Mouse (Mus musculus): ENCODE results near the gene Stx2. TPM values are rescaled to one million over a fixed set of nuclear protein-coding genes. Genes with fewer than 3 reads are reported as not detected.
"Not testable (repeated sequence)": the region's sequence is repeated elsewhere in the genome, so short reads cannot be mapped to it uniquely, and the experiment has no call there.

Stx2 gene
- polyA plus RNA-seq, 1 experiment from 2014 or later, result 25.7 TPM

- H3K27ac ChIP-seq; H3K4me1 ChIP-seq; ATAC-seq (ENCODE audit: low FRiP score); H3K9me3 ChIP-seq; H3K4me3 ChIP-seq (replicated peaks); H3K36me3 ChIP-seq (replicated peaks); H3K4me2 ChIP-seq; H3K9ac ChIP-seq; H3K27me3 ChIP-seq: not testable (repeated sequence)
- WGBS, result 75% methylated on average over 1 of the region's 1 CpGs
These were observed 30.9 kb downstream of the Stx2 start for GRCm38 (mm10) chr5:128977466-128977865.

DNA sequence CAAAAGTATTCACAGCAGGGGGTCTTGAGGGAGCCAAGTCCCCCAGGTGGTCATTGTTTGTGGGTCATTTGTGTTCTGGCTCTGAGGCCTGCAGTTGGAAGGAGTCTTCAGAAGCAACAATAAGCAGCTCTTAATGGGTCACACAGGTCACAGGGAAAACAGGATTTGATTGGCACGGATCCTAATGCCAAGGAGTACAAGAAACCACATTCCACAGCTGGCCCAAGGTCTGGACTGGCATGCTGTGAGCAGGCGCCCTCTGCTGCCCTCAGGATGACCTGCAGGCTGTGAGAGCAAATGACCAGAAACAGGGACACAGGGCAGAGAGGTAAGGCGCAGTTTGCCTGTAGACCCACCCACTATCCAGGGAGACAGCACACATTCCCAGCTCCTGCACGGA is 32.1 kb downstream of the Stx2 start:
- no peak overlapping the region for H3K4me2 ChIP-seq
- no peak overlapping the region for H3K4me3 ChIP-seq (replicated peaks)
- H3K4me1 ChIP-seq, result peaks cover 6% of the 10 kb centered on the region; the same call in 1 of the 2 replicates
- H3K9ac ChIP-seq, result no peak overlapping the region
- no peaks in the 10 kb centered on the region for H3K36me3 ChIP-seq (replicated peaks)
- H3K27ac ChIP-seq, result no peak overlapping the region
- WGBS, result 12% methylated on average over 4 of the region's 4 CpGs
- H3K9me3 ChIP-seq, result no peaks in the 10 kb centered on the region
- 0 out of 2 replicates have a peak, but pooled peaks have one; percentile 49 for ATAC-seq (ENCODE audit: low FRiP score)
- H3K27me3 ChIP-seq, result 0 out of 2 replicates have a peak, but pooled peaks cover 4% of the 10 kb centered on the region

- peak overlapping the region; percentile 21; the same call in 1 of the 2 replicates for H3K4me2 ChIP-seq
- no peaks in the 10 kb centered on the region for H3K36me3 ChIP-seq (replicated peaks)
- no peak overlapping the region for H3K27ac ChIP-seq
- WGBS, result 20% methylated on average over 14 of the region's 14 CpGs
- peaks cover 6% of the 10 kb centered on the region; the same call in 1 of the 2 replicates for H3K4me1 ChIP-seq
- no peak overlapping the region for H3K4me3 ChIP-seq (replicated peaks)
- H3K9ac ChIP-seq, result no peak overlapping the region
- no peak for ATAC-seq (ENCODE audit: low FRiP score)
- no peaks in the 10 kb centered on the region; the same call in 1 of the 2 replicates for H3K9me3 ChIP-seq
- H3K27me3 ChIP-seq, result 0 out of 2 replicates have a peak, but pooled peaks cover 4% of the 10 kb centered on the region
These were observed 37.1 kb downstream of the Stx2 start for GRCm38 (mm10) chr5:128971298-128971697.

DNA sequence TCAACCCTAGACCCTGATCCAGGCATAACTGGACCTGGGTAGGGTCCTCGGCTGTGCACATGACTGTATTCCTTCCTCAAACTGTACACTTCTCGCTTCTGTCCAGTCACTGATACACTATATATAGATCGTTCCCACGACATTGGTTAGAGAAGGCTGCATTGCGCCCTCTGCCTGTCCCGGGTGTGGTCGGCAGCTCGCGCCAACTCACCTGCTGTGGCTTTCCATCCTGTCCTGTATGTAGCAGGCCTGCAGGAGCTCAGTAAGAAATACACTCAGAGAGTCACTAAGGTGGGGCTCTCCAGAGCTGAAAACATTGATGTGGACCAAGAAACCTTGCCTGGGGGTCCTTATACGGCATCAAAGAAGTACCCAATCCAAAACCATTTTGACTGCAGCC is 37.5 kb downstream of the Stx2 start:
- Histone ChIP-seq H3K27me3 (0 out of 2 replicates have a peak, but pooled peaks cover 4% of the 10 kb centered on the region), H3K4me2 (peak overlapping the region; percentile 21; the same call in 1 of the 2 replicates), H3K4me1 (peaks cover 2% of the 10 kb centered on the region; the same call in 1 of the 2 replicates), H3K9ac (no peak overlapping the region), H3K4me3 (replicated peaks) (no peak overlapping the region), H3K36me3 (replicated peaks) (no peaks in the 10 kb centered on the region), H3K27ac (no peak overlapping the region), H3K9me3 (no peaks in the 10 kb centered on the region; the same call in 1 of the 2 replicates)
- WGBS, result 71% methylated on average over 10 of the region's 10 CpGs
- no peak for ATAC-seq (ENCODE audit: low FRiP score)

- Histone ChIP-seq H3K9ac (no peak overlapping the region), H3K27me3 (no peaks in the 10 kb centered on the region), H3K36me3 (replicated peaks) (no peaks in the 10 kb centered on the region), H3K4me2 (no peak overlapping the region), H3K4me1 (no peaks in the 10 kb centered on the region), H3K4me3 (replicated peaks) (no peak overlapping the region), H3K27ac (no peak overlapping the region), H3K9me3 (peaks cover 16% of the 10 kb centered on the region)
- WGBS, result 53% methylated on average over 4 of the region's 4 CpGs
- ATAC-seq (ENCODE audit: low FRiP score), result no peak
These were observed 44.0 kb downstream of the Stx2 start for GRCm38 (mm10) chr5:128964353-128964752.

- Histone ChIP-seq H3K9ac (no peak overlapping the region), H3K36me3 (replicated peaks) (no peaks in the 10 kb centered on the region), H3K4me2 (no peak overlapping the region), H3K27me3 (no peaks in the 10 kb centered on the region), H3K9me3 (peaks cover 22% of the 10 kb centered on the region), H3K4me3 (replicated peaks) (no peak overlapping the region), H3K27ac (no peak overlapping the region), H3K4me1 (no peaks in the 10 kb centered on the region; the same call in 1 of the 2 replicates)
- no peak for ATAC-seq (ENCODE audit: low FRiP score)
- 76% methylated on average over 3 of the region's 3 CpGs for WGBS
These were observed 49.5 kb downstream of the Stx2 start for GRCm38 (mm10) chr5:128958916-128959315.

GRCm38 (mm10) chr5:128954371-128954770 is 54.0 kb downstream of the Stx2 start:
- not testable (repeated sequence) for H3K27ac ChIP-seq; H3K36me3 ChIP-seq (replicated peaks); H3K4me2 ChIP-seq; H3K9ac ChIP-seq; H3K9me3 ChIP-seq; ATAC-seq (ENCODE audit: low FRiP score); H3K4me3 ChIP-seq (replicated peaks)
- WGBS, result 91% methylated on average over 5 of the region's 5 CpGs
- H3K27me3 ChIP-seq, result peaks cover 24% of the 10 kb centered on the region
- H3K4me1 ChIP-seq, result peaks cover 15% of the 10 kb centered on the region

- Histone ChIP-seq H3K27ac (peak within 1 kb of the TSS; percentile 56; the same call in 1 of the 2 replicates), H3K27me3 (peaks cover 26% of the 10 kb centered on the region), H3K36me3 (replicated peaks) (no peaks in the 10 kb centered on the region), H3K9ac (peak within 1 kb of the TSS; percentile 61), H3K4me2 (peak within 1 kb of the TSS; percentile 74), H3K4me1 (peaks cover 15% of the 10 kb centered on the region), H3K9me3 (0 out of 2 replicates have a peak, but pooled peaks cover 6% of the 10 kb centered on the region), H3K4me3 (replicated peaks) (peak within 1 kb of the TSS; percentile 49)
- 7% methylated on average over 17 of the region's 17 CpGs for WGBS
- peak; percentile 59 for ATAC-seq (ENCODE audit: low FRiP score)
These were observed 54.9 kb downstream of the Stx2 start, which contains the start of gene Rimbp2 for GRCm38 (mm10) chr5:128953278-128954070. TSS of gene Rimbp2 (minus strand) at chr5:128953486.

- peak overlapping the region; percentile 74 for H3K4me2 ChIP-seq
- H3K4me1 ChIP-seq, result peaks cover 15% of the 10 kb centered on the region
- H3K4me3 ChIP-seq (replicated peaks), result peak overlapping the region; percentile 49
- no peaks in the 10 kb centered on the region for H3K36me3 ChIP-seq (replicated peaks)
- 0 out of 2 replicates have a peak, but pooled peaks cover 6% of the 10 kb centered on the region for H3K9me3 ChIP-seq
- peaks cover 26% of the 10 kb centered on the region for H3K27me3 ChIP-seq
- H3K27ac ChIP-seq, result peak overlapping the region; percentile 56; the same call in 1 of the 2 replicates
- peak; percentile 72 for ATAC-seq (ENCODE audit: low FRiP score)
- WGBS, result under 1% methylated on average over 35 of the region's 35 CpGs
- H3K9ac ChIP-seq, result peak overlapping the region; percentile 61
These were observed 55.8 kb downstream of the Stx2 start for GRCm38 (mm10) chr5:128952291-128953195.

DNA sequence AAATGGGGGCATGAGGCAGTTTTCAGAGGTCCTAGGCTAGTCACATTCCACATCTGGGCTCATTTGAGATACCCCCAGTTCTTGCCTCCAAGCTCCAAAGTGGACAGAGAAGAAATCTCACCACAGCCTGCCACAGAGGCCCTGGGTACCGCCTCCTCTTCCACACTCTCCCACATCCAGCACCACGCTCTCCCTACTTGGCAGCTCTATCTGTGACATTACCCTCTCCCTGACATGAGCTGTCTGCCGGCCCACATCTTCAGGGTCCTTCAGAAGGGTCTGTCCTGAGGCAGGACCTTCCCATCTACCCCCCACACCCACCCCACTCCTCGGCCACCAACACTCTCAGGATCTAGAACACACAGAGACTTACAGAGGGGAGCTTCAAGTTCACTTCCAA is 56.9 kb downstream of the Stx2 start:
- H3K27me3 ChIP-seq, result peaks cover 26% of the 10 kb centered on the region
- 0 out of 2 replicates have a peak, but pooled peaks cover 6% of the 10 kb centered on the region for H3K9me3 ChIP-seq
- peak overlapping the region; percentile 74 for H3K4me2 ChIP-seq
- H3K4me3 ChIP-seq (replicated peaks), result no peak overlapping the region; the same call in 1 of the 2 replicates
- peak overlapping the region; percentile 61; the same call in 1 of the 2 replicates for H3K9ac ChIP-seq
- 46% methylated on average over 4 of the region's 4 CpGs for WGBS
- H3K36me3 ChIP-seq (replicated peaks), result no peaks in the 10 kb centered on the region
- no peak for ATAC-seq (ENCODE audit: low FRiP score)
- no peak overlapping the region for H3K27ac ChIP-seq
- peaks cover 15% of the 10 kb centered on the region for H3K4me1 ChIP-seq

GRCm38 (mm10) chr5:128947093-128947492 is 61.3 kb downstream of the Stx2 start:
- Histone ChIP-seq H3K27me3 (peaks cover 23% of the 10 kb centered on the region), H3K27ac (no peak overlapping the region), H3K4me1 (peaks cover 6% of the 10 kb centered on the region), H3K9ac (no peak overlapping the region), H3K9me3 (peaks cover 4% of the 10 kb centered on the region; the same call in 1 of the 2 replicates), H3K4me2 (no peak overlapping the region), H3K36me3 (replicated peaks) (no peaks in the 10 kb centered on the region), H3K4me3 (replicated peaks) (no peak overlapping the region)
- no peak for ATAC-seq (ENCODE audit: low FRiP score)
- 74% methylated on average over 5 of the region's 5 CpGs for WGBS

DNA sequence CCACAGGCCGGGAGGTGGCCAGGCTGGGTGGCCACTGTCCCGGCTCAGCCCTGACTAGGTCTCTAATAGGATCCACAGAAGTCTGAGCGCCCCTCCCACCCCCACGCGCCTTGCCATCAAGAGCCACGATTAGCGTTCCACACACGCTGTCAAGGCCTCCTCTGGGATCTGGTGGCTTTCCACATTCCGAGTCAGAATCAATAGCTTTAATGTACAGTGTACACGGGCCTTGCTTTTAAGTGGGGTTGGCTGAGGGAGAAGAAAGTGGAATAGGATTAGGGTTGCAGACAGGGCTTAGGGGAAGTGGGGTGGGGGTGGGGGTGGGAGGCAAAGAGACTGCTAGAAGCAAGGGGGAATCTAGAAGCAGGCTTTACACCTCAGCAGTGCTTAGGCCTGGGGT is 67.9 kb downstream of the Stx2 start:
- Histone ChIP-seq H3K4me1 (peaks cover 4% of the 10 kb centered on the region; the same call in 1 of the 2 replicates), H3K4me3 (replicated peaks) (no peak overlapping the region), H3K27ac (no peak overlapping the region), H3K9me3 (no peaks in the 10 kb centered on the region), H3K36me3 (replicated peaks) (no peaks in the 10 kb centered on the region), H3K4me2 (no peak overlapping the region), H3K27me3 (no peaks in the 10 kb centered on the region), H3K9ac (no peak overlapping the region)
- no peak for ATAC-seq (ENCODE audit: low FRiP score)
- WGBS, result 80% methylated on average over 10 of the region's 10 CpGs

Measured in forebrain, embryonic 12.5 days (tissue).